Mouse (Mus musculus): Measurements from ENCODE around the gene Elmo2. TPM values are rescaled to one million over a fixed set of nuclear protein-coding genes. Genes with fewer than 3 reads are reported as not detected.

Gene Elmo2
- total and polyA plus RNA-seq, 3 experiments = 17.4 to 27.6 TPM; not detected in 1

- no peak for TF ChIP-seq USF1 (IDR thresholded peaks at IDR 0.05; ENCODE audit: low read depth, low read length)
- TF ChIP-seq NELFE (IDR thresholded peaks at IDR 0.05; ENCODE audit: low read depth, low read length) = no peak
- TF ChIP-seq JUND (IDR thresholded peaks at IDR 0.05; ENCODE audit: low read depth, low read length) = no peak
- TF ChIP-seq ZNF384 (IDR thresholded peaks at IDR 0.05; ENCODE audit: low read depth, low read length) = no peak
- TF ChIP-seq POLR2A (IDR thresholded peaks at IDR 0.05; ENCODE audit: control insufficient read depth in 1 of 2, insufficient read depth in 1 of 2, low read depth in 1 of 2, low read length in 2 of 2, poor library complexity in 1 of 2) = no peak
- no peak for TF ChIP-seq SIN3A (IDR thresholded peaks at IDR 0.05; ENCODE audit: low read length)
- no peak for TF ChIP-seq RCOR1 (IDR thresholded peaks at IDR 0.05; ENCODE audit: low read depth, low read length)
- no peak for TF ChIP-seq HCFC1 (IDR thresholded peaks at IDR 0.05; ENCODE audit: low read depth, low read length)
- no peak for TF ChIP-seq MEF2A (IDR thresholded peaks at IDR 0.05; ENCODE audit: extremely low read depth, insufficient replicate concordance, low read depth, low read length, poor library complexity, severe bottlenecking)
- peak; percentile 94 for TF ChIP-seq SMC3 (IDR thresholded peaks at IDR 0.05; ENCODE audit: low read depth, low read length)
- no peak for TF ChIP-seq CHD2 (IDR thresholded peaks at IDR 0.05; ENCODE audit: low read length)
- no peak for TF ChIP-seq MAFK (IDR thresholded peaks at IDR 0.05; ENCODE audit: borderline replicate concordance, low read depth, low read length)
- TF ChIP-seq MYB (IDR thresholded peaks at IDR 0.05; ENCODE audit: low read depth, low read length) = no peak
- no peak for TF ChIP-seq GATA1 (IDR thresholded peaks at IDR 0.05; ENCODE audit: low read depth, low read length)
- TF ChIP-seq E2F4 (IDR thresholded peaks at IDR 0.05; ENCODE audit: borderline replicate concordance, low read depth, low read length) = no peak
- no peak for TF ChIP-seq EP300 (IDR thresholded peaks at IDR 0.05; ENCODE audit: low read depth in 1 of 2, low read length in 2 of 2)
- no peak for TF ChIP-seq KAT2A (conservative IDR thresholded peaks at IDR 0.05; ENCODE audit: low read depth, low read length)
- TF ChIP-seq USF2 (IDR thresholded peaks at IDR 0.05; ENCODE audit: borderline replicate concordance in 1 of 2, insufficient read depth in 1 of 2, low read depth in 1 of 2, low read length in 2 of 2) = no peak
These were observed 34.6 kb upstream of the Elmo2 start (continued) for GRCm38 (mm10) chr2:165360861-165361260.

- Histone ChIP-seq H3K4me1 (ENCODE audit: control insufficient read depth in 1 of 2, insufficient read depth in 2 of 2, low read length in 2 of 2) (no peaks in the 10 kb centered on the region), H3K9me3 (replicated peaks; ENCODE audit: insufficient read depth, low read length) (no peaks in the 10 kb centered on the region), H3K27me3 (ENCODE audit: control insufficient read depth in 1 of 2, insufficient read depth in 2 of 2, low read length in 2 of 2) (no peaks in the 10 kb centered on the region), H3K4me3 (ENCODE audit: control insufficient read depth in 1 of 2, insufficient read depth in 1 of 2, low read depth in 2 of 2, low read length in 2 of 2) (no peak overlapping the region), H3K27ac (ENCODE audit: control insufficient read depth, low read depth, low read length) (no peak overlapping the region), H3K79me2 (ENCODE audit: control insufficient read depth, insufficient read depth, low read length, poor library complexity) (no peaks in the 10 kb centered on the region), H3K9ac (ENCODE audit: control insufficient read depth, low read depth, low read length, poor library complexity, severe bottlenecking) (no peak overlapping the region), H3K36me3 (ENCODE audit: control insufficient read depth in 1 of 2, insufficient read depth in 2 of 2, low read length in 2 of 2) (no peaks in the 10 kb centered on the region)
- no peak for DNase-seq (ENCODE audit: low read depth, low spot score)
- TF ChIP-seq ZMIZ1 (IDR thresholded peaks at IDR 0.05; ENCODE audit: low read depth, low read length) (no peak), TAL1 (IDR thresholded peaks at IDR 0.05; ENCODE audit: low read length) (no peak), GABPA (IDR thresholded peaks at IDR 0.05; ENCODE audit: low read depth, low read length) (no peak), GATA1 (IDR thresholded peaks at IDR 0.05; ENCODE audit: low read depth, low read length) (no peak), POLR2AphosphoS5 (IDR thresholded peaks at IDR 0.05; ENCODE audit: borderline replicate concordance, low read depth, low read length) (no peak), ELF1 (IDR thresholded peaks at IDR 0.05; ENCODE audit: low read depth, low read length) (no peak), CHD2 (IDR thresholded peaks at IDR 0.05; ENCODE audit: low read length) (no peak), NELFE (IDR thresholded peaks at IDR 0.05; ENCODE audit: low read depth, low read length) (no peak), MYC (IDR thresholded peaks at IDR 0.05; ENCODE audit: low read depth, low read length) (no peak), TBP (IDR thresholded peaks at IDR 0.05; ENCODE audit: low read depth, low read length) (no peak), MEF2A (IDR thresholded peaks at IDR 0.05; ENCODE audit: extremely low read depth, insufficient replicate concordance, low read depth, low read length, poor library complexity, severe bottlenecking) (no peak), ETS1 (IDR thresholded peaks at IDR 0.05; ENCODE audit: low read depth, low read length) (no peak), E2F4 (IDR thresholded peaks at IDR 0.05; ENCODE audit: borderline replicate concordance, low read depth, low read length) (no peak), NRF1 (IDR thresholded peaks at IDR 0.05; ENCODE audit: insufficient read depth, low read depth, low read length, poor library complexity, severe bottlenecking) (no peak), SIN3A (IDR thresholded peaks at IDR 0.05; ENCODE audit: low read length) (no peak), BHLHE40 (IDR thresholded peaks at IDR 0.05; ENCODE audit: borderline replicate concordance, low read depth, low read length) (no peak), JUND (IDR thresholded peaks at IDR 0.05; ENCODE audit: low read depth, low read length) (no peak), RCOR1 (IDR thresholded peaks at IDR 0.05; ENCODE audit: low read depth, low read length) (no peak), MAFK (IDR thresholded peaks at IDR 0.05; ENCODE audit: borderline replicate concordance, low read depth, low read length) (no peak), ZNF384 (IDR thresholded peaks at IDR 0.05; ENCODE audit: low read depth, low read length) (no peak)
These were observed 25.7 kb upstream of the Elmo2 start for GRCm38 (mm10) chr2:165351828-165352513.

Measured in MEL (cell line).